Mouse (Mus musculus): ENCODE measurements around the gene Dnmt3a.

DNA sequence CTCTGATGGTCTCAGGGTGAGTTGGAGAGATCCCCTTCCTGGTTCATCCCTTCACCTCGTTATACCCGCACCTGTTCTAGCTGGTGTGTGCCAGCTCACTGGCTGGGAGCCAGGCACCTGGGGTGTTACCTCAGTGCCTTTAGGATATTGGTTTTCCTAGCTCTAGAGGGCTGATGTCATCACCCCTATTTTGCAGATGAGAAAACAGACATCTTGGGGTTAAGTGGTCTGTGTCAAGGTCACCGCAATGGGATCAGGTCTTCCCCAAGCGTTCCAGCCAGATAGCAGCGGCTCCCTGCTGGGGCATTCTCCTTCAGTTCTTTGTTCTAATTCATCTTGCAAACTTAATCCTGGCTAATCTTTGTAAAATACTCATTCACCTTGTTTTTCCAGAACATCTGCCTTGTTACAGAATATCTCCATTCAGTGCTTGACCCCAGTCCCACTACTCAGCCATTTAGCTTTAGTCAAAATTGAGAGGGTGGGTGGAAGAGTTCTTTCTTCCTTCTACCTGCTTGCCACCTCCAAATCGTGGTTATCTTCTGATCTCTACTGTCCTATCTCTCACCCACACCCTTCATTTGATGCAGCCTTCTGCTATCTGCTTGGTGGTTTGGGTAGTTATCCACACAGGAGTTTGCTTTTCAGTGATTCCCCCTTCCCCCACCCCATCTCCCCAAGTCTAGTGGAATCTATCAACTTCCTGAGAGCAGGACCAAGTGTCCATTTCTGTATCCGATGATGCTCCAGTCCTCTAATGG, 84.2 kb downstream of the Dnmt3a start:
- TF ChIP-seq CTCF (IDR thresholded peaks at IDR 0.05) (no peak), POLR2A (IDR thresholded peaks at IDR 0.05; ENCODE audit: insufficient read depth, low read depth, low read length) (no peak), EP300 (IDR thresholded peaks at IDR 0.05; ENCODE audit: insufficient read depth, low read depth, low read length) (no peak)
